Mouse (Mus musculus) heart, adult 9 months (tissue): ENCODE measurements around the gene Nfs1.
"Not testable (repeated sequence)": the region's sequence is repeated elsewhere in the genome, so short reads cannot be mapped to it uniquely, and the experiment has no call there.

ENCODE experiments used
- DNase-seq, 2 experiments: peaks; one replicate each; pipeline ENCODE4 v3.0.0; 2022; ENCODE audit warnings: low spot score in 2 of 2

Nfs1 gene

DNA sequence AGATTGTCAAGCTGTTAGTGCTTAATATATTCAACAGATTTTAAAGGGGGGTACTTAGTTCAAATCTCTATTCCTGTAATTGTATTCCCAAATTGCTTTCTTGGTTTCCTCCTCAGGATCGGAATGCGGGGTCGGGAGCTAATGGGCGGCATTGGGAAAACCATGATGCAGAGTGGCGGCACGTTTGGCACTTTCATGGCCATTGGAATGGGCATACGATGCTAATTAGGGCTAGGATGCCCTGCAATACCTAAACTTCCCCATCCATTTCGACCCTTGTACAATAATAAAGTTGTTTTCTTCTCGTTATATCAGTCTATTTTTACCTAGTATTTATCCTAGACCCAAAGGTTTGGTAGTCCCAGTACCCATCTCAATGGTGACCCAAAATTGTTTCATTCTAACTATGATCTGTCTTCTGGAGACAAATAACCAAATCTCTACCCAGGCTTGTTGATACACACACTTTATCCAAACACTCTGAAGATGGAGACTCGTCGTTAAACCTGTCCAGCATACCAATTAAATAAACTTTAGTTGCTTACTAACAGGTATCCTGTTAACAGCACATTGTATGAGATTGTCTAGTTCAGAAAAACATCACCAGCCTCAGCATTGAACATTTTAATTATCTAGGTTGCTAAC, 1.6 kb upstream of the Nfs1 start:
- no peak for DNase-seq

DNA sequence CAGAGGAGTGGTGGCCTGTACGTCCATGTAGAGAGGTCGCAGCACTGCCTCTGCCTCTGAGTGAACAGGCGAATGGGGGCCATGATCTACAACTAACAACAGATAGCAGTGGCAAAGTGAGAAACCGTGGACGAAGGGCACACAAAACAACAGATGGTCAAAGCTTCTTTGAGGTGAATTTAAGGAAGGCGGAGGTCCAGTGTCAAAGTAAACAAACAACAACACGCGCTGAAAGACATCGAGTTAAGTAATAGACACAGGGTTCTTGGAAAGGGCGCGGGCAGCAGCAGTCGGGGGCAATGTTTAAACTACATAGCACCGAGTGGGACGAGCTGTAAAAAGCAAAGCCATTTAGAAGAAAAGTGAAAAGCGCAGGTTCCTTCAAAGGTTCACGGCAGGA, 619 bp downstream of the Nfs1 start:
- no peak for DNase-seq

DNA sequence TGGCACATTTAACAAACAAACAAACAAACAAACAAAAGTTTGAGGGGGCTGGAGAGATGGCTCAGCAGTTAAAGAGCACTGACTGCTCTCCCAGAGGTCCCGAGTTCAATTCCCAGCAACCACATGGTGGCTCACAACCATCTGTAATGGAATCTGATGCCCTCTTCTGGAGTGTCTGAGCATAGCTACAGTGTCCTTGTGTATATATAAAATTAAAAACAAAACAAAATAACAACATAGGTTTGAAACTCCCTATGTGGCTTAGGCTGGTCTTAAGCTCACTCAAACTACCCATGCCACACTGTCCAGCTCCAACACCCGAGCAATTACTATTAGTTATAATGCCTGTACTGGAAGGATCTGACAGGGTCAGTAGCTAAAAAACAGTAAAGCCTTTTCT, 1.2 kb downstream of the Nfs1 start:
- DNase-seq = no peak

DNA sequence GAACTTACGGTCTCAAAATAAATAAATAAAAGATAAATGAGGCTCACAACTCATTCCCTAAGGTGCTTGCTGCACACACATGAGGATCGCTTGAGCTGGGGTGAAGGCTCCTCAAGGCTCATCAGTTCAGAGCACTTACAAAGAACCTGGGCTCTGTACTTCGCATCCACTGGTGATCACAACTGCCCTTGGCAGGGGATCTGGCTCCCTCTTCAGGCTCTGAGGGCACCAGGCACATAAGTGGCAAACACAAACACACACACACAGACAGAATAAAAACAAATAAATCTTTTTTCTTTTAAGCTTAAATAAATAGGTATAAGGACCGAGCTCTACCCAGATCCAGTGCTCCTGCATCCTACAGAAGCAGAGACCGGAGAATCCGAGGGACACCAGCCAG, 8.3 kb downstream of the Nfs1 start:
- no peak for DNase-seq

DNA sequence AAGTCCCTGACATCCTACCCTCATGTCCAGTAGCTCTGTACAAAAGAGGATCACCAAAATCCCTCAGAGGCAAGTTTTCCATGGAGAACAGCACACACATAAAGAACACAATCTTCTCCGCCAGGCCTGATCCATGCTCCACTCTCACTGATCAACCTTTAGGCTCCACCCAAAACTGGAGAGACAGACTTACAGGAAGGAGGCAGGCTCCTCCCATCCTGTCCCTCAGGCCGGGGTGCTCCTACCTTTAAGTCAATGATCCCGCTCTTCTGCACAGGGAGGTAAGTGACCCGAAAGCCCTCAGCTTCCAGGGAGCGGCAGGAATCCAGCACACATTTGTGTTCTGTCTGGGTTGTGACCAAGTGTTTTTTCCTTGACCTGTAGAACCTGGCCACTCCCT, 9.8 kb downstream of the Nfs1 start:
- DNase-seq = no peak

DNA sequence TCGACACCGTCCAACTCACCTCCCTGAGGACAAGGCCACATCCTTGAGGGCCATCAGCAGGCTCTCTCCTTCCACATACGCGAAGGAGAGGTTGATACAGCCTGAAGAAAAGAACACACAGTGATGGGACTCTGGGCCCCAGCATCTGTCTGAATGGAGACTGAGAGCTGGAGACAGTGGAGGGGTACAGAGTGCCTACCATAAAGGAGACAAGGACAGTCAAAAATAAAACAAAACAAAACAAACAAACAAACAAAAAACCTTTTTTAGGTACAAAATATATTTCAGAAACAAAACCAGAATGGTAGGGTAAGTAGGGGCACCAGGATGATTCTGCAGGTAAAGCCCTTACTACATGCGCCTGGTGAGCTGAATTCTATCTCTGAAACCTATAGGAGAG, 17.0 kb downstream of the Nfs1 start, which contains the start of gene Gm28036:
TSS of gene Gm28036 (minus strand) at position 101 of the 400 bp plus-strand sequence.
- DNase-seq = no peak

DNA sequence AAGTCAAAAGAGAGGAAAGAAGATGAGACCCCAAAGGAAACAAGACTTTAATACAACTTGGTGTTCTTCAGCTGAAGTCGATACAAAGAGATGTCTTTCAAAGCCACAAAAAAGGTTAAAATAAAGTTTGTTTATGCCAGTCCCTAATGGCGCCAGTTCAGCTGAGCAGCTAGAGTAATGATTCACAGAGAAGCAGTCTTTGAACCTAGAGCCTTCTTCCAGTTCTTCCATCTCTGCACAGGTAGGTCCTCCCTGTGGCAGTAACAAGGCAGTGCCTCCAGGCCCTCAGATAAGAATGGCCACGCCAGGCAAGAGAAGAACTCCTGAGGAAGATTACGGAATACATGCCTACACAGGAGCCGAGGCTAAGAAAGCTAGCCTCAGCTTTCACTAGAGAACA, 20.3 kb downstream of the Nfs1 start:
- no peak for DNase-seq

DNA sequence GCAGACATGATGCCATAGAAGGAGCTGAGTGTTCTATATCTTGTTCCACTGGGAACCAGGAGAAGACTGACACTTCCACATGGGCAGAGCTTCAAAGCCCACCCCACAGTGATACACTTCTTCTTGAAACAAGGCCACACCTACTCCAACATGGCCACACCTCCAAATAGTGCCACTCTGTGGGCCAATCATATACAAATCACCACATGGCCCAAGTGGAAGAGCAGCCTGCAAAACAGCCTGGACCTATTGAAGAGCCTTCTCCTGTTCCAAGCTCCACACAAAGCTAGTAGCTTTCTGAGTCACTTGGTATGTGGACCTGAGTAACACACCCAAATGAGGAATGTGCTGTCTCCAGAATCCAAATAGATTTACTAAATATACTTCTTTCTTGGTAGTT, 24.4 kb downstream of the Nfs1 start:
- no peak for DNase-seq

DNA sequence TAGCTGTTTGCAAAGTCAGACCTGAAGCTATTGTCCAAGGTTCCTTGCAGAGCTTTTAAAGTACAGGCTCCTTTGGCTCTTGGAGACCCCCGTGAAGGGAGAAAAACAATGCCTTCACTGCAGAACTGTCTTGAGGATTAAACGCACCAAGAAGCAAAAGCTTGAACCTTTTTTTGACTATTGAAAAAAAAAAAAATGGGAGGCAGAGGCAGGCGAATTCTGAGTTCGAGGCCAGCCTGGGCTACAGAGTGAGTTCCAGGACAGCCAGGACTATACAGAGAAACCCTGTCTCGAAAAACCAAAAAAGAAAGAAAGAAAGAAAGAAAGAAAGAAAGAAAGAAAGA, 31.9 kb downstream of the Nfs1 start:
- not testable (repeated sequence) for DNase-seq

DNA sequence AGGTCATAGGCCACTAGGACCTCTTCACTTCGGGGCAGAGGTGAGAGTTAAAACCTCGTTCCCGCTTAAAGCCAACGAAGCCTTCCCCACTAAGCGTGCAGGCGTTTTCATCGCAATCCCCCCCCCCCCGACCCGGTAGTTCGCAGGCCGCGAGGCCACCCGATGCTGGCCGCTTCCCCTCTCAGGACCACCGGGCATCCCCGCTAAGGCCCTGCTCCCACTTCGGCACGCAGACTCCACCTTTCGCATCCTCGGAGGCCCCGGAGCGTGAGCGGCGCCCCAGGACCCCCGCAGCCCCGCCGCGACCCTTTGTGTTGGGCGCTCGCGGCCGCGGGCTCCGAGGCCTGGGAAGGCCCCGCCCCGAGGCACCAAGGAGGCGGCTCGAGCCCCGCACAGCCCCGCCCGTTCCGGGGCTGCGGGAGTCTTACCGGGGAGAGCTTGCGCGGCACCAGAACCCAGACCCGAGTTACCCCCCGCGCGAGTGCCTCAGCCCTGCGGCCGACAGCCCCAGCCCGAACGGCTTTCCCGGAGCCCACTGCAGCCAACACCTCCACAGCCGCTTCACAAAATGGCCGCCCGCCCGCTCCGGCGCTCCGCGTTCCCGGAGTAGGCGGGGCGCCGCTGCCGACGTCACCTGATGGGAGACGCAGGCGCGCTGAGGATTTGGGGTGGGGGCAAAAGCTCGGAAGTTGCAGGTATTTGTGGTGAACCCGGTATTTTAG, 32.5 kb downstream of the Nfs1 start, which contains the start of the genes Cpne1 and Rbm12:
TSS of gene Cpne1 (minus strand) at position 608 of the 722 bp plus-strand sequence.
TSS of gene Rbm12 (minus strand) at position 621 of the 722 bp plus-strand sequence.
- DNase-seq = peak; percentile 88 to 90

DNA sequence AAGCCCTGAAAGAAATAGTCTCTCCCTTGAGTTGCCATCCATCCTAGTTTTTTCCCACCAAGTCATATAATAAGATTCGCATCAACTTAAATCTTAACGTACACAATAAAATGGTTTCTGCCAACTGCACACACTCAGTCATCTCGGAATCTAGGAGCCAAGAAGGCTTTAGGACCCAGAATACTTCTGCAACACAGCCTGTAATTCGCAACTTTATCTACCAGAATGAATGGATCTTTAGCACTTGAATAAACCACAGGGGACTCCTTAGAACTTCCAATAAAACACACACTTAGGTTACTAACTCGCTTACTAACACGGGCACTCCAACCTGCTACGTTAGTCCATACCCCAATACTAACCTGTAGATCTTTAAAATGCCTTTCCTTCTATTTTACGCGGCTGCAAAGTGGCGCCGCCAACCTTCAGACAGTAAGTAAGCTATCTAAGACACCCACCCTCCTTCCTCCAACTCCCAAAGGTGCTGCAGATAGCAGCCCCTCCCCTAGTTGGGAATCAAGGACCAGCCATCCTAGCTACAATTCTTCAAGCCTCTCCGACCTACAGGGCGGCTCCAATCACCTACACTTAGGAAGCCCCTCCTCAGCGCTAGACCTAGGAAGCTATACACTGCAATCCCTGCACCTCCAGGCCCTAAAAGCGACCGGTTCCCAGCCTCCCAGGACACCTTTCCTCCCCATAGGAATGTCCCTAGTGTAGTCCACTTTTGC, 33.2 kb downstream of the Nfs1 start:
- DNase-seq = no peak

DNA sequence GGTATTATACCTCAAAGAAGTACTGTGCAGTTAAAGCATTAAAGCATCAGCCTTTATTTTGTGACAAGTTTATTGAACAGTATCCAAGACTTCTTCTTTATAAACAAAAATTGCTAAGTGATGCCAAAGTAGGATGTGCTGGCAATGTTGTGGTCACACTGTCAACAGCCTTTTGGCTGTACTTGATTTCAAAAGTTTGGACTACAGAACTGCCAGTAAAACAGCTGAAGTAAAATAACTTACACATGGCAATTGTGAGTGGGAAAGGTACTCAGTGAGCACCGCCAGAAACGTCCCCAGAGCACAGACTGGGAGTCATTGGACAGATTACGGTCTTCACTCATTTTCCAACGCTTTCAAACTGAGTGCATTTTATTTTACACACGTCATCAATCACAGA, 52.1 kb downstream of the Nfs1 start:
- no peak for DNase-seq

DNA sequence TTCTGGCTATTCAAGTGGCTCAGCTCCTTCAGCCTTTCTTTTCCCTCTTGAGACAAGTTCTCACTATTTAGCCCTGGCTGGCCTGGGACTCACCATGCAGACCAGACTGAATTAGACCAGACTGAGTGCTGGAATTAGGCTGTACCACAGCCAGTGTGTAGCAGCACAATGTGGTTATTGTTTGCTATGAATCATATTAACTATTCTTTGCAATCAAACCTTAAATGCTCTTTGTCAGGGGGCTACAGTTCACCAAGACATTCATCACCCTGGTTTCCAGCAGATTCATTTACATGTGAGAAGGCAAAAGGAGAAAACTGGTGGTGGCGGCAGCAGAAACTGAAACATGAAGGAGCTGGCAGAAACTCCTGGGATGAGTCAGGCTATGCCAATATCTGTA, 54.2 kb downstream of the Nfs1 start:
- DNase-seq = no peak

DNA sequence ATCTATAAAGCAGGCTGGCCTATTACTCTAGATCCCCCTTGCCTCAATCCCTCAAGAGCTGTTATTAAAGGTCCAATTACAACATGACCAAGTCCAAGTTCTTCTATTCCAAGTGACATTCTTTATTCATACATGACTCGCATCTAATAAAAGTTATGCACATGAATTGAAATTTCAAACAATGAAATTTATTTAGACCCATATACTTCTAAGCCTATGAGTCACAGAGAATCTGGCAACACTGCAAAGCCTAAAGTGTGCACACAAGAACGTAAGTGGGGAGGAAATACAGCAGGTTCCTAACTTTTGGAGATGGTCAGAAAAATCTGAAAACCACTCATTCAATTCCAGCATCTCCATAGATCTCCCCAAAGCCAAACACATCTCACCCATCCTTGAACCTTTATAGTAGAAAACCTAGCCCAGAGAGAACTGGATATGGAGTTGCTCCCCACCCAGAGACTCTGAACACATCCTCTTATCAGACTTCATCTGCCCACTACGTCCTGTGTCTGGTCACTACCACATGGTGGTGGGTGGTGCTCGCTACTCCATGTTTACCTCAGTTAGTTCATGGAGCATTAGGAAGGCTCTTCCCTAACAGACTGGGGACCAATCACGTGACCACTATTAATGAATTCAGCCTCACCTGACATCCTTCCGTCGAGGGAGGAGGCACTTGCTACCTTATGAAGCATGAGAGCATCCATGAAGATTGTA, 56.4 kb downstream of the Nfs1 start:
- no peak for DNase-seq

DNA sequence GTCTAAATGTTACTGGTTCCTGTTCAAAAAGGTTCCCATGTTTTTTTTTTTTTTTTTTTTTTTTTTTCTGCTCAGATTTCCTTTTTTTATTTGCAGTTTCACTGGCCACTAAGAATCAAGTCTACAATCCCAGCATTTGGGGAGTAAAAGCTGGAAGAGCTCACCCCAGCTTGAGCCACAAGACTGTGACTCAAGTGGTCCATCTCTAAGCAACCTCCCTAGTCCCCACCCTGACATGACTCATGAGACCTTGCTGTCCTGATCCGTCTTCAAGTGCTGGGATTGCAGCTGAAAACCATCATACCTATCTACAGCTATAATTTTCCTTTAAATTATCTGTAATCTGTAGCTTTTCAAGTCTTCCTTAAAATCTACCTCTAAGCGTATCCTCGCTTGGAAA, 59.4 kb downstream of the Nfs1 start:
- DNase-seq = no peak

DNA sequence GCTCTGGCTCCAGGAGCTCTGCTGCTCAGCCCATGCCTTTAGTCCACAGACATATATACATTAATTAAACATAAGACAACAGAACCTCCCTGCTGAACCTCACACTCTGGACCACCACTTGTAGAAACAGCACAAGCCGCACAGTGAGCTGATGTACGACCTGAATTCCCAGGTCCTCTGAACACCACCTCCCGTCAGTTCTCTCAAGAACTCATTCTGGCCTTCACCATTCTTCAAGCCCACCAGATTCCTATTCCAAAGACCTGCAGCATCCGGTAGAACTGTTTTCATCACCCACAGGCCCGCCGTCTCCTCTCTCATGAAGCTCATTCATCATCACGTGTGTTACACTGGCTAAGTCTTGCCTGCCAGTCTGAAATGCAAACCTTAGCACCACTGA, 63.6 kb downstream of the Nfs1 start:
- no peak for DNase-seq

DNA sequence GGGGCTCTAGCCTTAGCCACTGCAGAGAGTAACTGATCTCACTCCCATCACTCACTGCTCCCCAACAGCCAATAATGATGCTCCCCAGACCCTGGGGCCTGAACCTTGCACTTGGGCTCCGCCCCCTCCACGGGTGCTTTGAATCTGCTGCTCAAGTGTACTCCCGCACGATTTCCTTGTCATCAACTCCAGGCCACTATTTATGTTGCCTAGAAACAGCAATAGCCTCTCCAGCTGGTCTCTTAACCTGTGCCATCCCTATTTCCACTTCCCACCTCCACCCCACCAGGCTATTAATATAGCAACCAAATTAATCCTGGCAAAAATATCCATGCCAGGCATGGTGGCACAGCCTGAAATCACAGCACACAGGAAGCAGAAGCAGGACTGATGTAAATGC, 64.3 kb downstream of the Nfs1 start:
- DNase-seq = peak in 1 of 2 experiments; percentile 28

DNA sequence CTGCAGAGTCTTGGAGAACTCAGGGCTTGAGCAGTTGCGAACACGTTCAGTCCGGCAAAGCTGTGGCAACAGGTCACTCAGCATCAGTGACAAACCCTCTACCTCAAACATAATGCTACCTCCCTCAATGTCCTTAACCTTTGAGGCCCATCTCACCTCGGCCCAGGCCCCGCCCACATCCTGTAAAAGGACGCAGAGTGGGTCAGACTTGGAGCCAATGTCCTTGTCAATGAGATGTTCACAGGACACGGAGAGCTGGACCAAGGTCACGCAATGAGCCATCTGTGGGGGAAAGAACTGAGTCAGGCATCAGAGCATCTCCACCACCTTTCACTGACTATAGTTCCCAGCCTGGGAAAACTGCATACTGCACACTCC, 64.8 kb downstream of the Nfs1 start:
- DNase-seq = no peak

DNA sequence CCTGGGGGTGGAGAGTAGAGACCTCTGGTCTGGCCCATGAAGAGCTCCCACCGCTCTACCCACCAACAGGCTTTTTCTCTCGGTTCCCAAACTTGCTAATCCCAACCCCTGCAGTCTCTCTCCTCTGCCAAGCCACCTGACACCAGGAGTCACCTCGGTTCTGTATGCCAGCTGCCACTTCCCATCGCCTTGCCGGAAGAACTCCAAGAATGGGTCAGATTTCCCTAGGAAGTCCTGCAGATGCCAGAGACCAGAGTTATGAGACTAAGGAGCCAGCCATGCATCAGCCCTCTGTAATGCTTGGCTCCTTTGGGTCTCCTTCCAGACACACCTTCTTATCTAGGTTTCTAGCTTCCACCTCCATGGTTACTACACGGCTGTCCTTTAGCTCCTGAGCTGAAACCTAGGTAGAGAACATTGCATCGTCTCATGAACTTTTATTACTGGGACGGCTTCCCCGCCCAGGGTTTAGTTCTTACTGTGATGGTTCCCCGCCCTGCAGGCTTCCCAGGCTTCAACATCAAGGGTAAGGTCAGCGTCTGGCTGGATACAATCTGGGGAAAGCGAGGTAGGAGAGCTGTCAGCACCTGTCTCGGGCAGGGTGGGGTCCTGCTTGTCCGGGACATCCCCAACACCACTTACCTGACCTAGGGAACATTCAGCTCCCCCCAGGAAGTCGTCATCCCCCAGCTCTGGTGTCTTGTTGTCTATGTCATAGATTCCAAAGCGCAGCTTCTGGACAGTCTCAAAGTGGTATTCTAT, 65.4 kb downstream of the Nfs1 start:
- no peak for DNase-seq

DNA sequence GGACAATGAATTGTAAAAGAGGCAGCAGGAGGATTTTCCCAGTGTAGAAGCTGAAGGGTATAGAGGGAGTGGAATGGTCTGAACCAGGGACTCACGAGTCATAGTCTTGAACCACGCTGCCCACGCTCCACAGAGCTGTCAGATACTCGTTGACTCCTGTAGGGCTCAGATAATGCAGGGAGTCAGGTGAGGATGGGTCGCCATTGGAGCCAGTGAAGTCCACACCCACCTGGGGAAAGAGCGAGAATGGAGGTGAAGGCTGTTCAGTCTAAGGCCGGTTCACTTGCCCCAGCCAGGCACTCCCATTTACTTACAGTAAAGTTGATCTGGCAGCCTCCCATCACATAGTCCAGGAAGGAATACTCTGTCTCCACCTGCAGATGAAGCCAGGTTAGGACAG, 66.5 kb downstream of the Nfs1 start:
- DNase-seq = no peak

DNA sequence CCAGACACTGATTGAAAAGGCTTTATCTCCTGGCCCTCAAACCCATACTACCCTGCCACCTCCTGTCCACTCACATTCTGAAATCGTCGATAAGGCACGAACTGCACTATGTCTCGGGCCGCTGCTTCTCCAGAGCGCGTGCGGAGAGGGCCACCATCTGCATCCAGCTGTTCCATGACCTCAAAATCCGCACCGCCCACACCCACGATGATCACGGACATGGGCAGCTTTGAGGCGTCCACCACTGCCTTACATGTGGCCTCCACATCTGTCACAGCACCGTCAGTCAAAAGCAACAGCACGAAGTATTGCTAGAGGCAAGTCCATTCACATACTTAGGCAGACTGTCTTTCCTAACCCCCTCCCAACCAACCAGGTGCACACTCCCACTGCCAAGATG, 70.3 kb downstream of the Nfs1 start:
- DNase-seq = peak in 1 of 2 experiments; percentile 42
